Mouse (Mus musculus) lung, postnatal 0 days (tissue): ENCODE measurements at regions not wholly inside any gene's neighbourhood (a gene's known extent, or its start where the extent isn't known, plus 50 kb on each side); places are given as distances from the start of the nearest gene placed in this dataset.

Source experiments
- CTCF ChIP-seq: IDR thresholded peaks from 2 replicates; pipeline ENCODE4 v1.5.1; 2016; ENCODE audit warnings: antibody characterized with exemption, mild to moderate bottlenecking
- EP300 ChIP-seq: IDR thresholded peaks from 2 replicates; pipeline ENCODE4 v1.6.1; 2016; ENCODE audit warnings: antibody characterized with exemption, mild to moderate bottlenecking, control low read depth

GRCm38 (mm10) chr3:148529893-148530292, 460.5 kb downstream of the Adgrl2 start:
- TF ChIP-seq EP300: no peak
- TF ChIP-seq CTCF: no peak
